Mouse (Mus musculus) neural tube, embryonic 14.5 days (tissue): ENCODE data around the gene Adcy2. TPM values are rescaled to one million over a fixed set of nuclear protein-coding genes. Genes with fewer than 3 reads are reported as not detected.

Experiments
- ATAC-seq: fragments of 200-750 bp; cut with Nextera tagmentation; 2 replicates; pipeline ENCODE4 v1.8.0; 2017; ENCODE audit warnings: low read depth, mild to moderate bottlenecking, moderate TSS enrichment, moderate library complexity
- H3K27ac ChIP-seq: fragments of 300-500 bp; sonication (generic); 2 replicates; pipeline ENCODE4 v1.5.1; 2014; ENCODE audit warnings: low read depth, mild to moderate bottlenecking, control low read depth, low read length, moderate library complexity, mixed read lengths
- H3K27me3 ChIP-seq: fragments of 300-500 bp; sonication (generic); 2 replicates; pipeline ENCODE4 v1.6.1; 2014; ENCODE audit warnings: low read length; ENCODE audit not compliant: control insufficient read depth, insufficient read depth
- H3K36me3 ChIP-seq: fragments of 300-500 bp; sonication (generic); 2 replicates; pipeline ENCODE4 v1.6.1; 2014; ENCODE audit warnings: low read length, mixed read lengths; ENCODE audit not compliant: control insufficient read depth, insufficient read depth
- H3K4me1 ChIP-seq: fragments of 300-500 bp; sonication (generic); 2 replicates; pipeline ENCODE4 v1.6.1; 2014; ENCODE audit warnings: low read length; ENCODE audit not compliant: control insufficient read depth, insufficient read depth
- H3K4me2 ChIP-seq: fragments of 300-500 bp; sonication (generic); 2 replicates; pipeline ENCODE4 v1.6.1; 2014; ENCODE audit warnings: mild to moderate bottlenecking, low read depth, low read length, control low read depth
- H3K4me3 ChIP-seq: fragments of 300-500 bp; sonication (generic); 2 replicates; pipeline ENCODE4 v1.5.1; 2014; ENCODE audit warnings: low read depth, low read length, control low read depth, mixed read lengths
- H3K9ac ChIP-seq: fragments of 300-500 bp; sonication (generic); replicated peaks from 2 replicates; pipeline ENCODE4 v1.6.1; 2014; ENCODE audit warnings: low read depth, mild to moderate bottlenecking, control low read depth, low read length, mixed read lengths
- H3K9me3 ChIP-seq: fragments of 300-500 bp; sonication (generic); 2 replicates; pipeline ENCODE4 v1.6.1; 2016; ENCODE audit warnings: low read length; ENCODE audit not compliant: control insufficient read depth
- WGBS: fragments of 180-500 bp; shearing (Covaris S2); extraction: QIAGEN DNeasy Blood & Tissue Kit; methylation state at CpG from one replicate; pipeline ENCODE4 v1.1.7; 2014; 5-methylcytosine and 5-hydroxymethylcytosine counted together
- polyA plus RNA-seq: library from polyadenylated mRNA; unstranded; fragments of >200 nt; fragmentation: Nextera tagmentation; extraction: Ambion mirVana; gene quantifications from 2 replicates; pipeline ENCODE4 v1.2.1, GENCODE M21; 2014

Adcy2 gene
- polyA plus RNA-seq, 1 experiment from 2014 or later, result 21.1 TPM

DNA sequence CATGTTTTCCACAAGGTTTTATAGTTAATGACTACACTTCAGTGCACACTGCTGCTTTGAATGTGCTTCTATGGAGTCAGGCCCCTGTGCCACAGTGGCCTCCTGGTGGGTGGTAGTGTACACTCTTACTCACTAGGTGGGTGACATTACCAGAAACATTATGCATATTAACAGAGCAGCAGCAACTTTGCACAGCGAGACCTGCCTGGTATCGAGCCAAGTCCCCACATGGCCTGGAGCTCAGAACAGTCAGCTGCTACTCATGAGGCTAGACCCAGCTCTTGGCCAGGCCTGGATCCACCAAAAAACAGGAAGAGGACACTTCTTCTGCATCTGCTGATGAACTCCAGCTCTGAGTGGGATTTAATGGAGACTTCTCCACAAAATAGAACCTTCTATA lies 13.6 kb downstream of the Adcy2 start:
- H3K36me3 ChIP-seq, result no peaks in the 10 kb centered on the region
- no peak overlapping the region for H3K4me3 ChIP-seq
- H3K27ac ChIP-seq, result no peak overlapping the region
- WGBS, result 57% methylated on average over 2 of the region's 2 CpGs
- no peaks in the 10 kb centered on the region for H3K27me3 ChIP-seq
- no peaks in the 10 kb centered on the region for H3K4me1 ChIP-seq
- ATAC-seq, result no peak
- no peaks in the 10 kb centered on the region for H3K9me3 ChIP-seq
- no peak overlapping the region for H3K4me2 ChIP-seq
- no peak overlapping the region for H3K9ac ChIP-seq

- H3K9ac ChIP-seq, result no peak overlapping the region
- H3K36me3 ChIP-seq, result no peaks in the 10 kb centered on the region
- no peak overlapping the region for H3K4me3 ChIP-seq
- H3K27me3 ChIP-seq, result no peaks in the 10 kb centered on the region
- no peaks in the 10 kb centered on the region for H3K9me3 ChIP-seq
- H3K4me2 ChIP-seq, result no peak overlapping the region
- no peaks in the 10 kb centered on the region for H3K4me1 ChIP-seq
- 85% methylated on average over 15 of the region's 15 CpGs for WGBS
- ATAC-seq, result no peak
- H3K27ac ChIP-seq, result no peak overlapping the region
These were observed 15.3 kb downstream of the Adcy2 start for GRCm38 (mm10) chr13:68984000-68984399.

GRCm38 (mm10) chr13:68981048-68981447 lies 18.3 kb downstream of the Adcy2 start:
- Histone ChIP-seq H3K4me3 (no peak overlapping the region), H3K4me1 (no peaks in the 10 kb centered on the region), H3K36me3 (no peaks in the 10 kb centered on the region), H3K9ac (no peak overlapping the region), H3K4me2 (no peak overlapping the region), H3K27me3 (no peaks in the 10 kb centered on the region), H3K27ac (no peak overlapping the region), H3K9me3 (no peaks in the 10 kb centered on the region)
- ATAC-seq, result no peak
- 96% methylated on average over 2 of the region's 2 CpGs for WGBS

DNA sequence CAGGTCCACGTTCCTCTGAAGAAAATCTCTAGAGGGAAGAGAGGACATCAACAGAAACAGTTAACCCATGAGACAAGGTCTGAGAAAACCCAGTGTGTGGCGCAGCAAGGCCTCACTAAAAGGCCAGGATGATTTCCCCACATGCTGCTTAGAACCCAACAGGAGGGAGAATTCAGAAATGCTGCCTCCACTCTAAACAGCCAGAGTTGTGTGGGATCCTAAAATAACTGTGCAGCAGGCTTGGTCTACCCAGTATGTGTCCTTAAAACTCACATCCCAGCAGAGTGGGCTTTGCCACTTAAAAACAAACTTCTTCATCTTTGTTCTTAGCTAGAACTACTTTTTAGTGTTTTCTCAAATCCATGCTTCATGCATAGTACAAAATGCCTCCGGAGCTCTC lies 26.2 kb downstream of the Adcy2 start:
- no peaks in the 10 kb centered on the region for H3K9me3 ChIP-seq
- H3K4me3 ChIP-seq, result no peak overlapping the region
- WGBS, result 43% methylated on average over 3 of the region's 3 CpGs
- H3K9ac ChIP-seq, result no peak overlapping the region
- H3K27me3 ChIP-seq, result no peaks in the 10 kb centered on the region
- ATAC-seq, result no peak
- no peaks in the 10 kb centered on the region for H3K4me1 ChIP-seq
- no peak overlapping the region for H3K27ac ChIP-seq
- no peak overlapping the region for H3K4me2 ChIP-seq
- no peaks in the 10 kb centered on the region for H3K36me3 ChIP-seq

GRCm38 (mm10) chr13:68961580-68961979 lies 37.8 kb downstream of the Adcy2 start:
- no peak overlapping the region for H3K4me2 ChIP-seq
- no peak overlapping the region for H3K9ac ChIP-seq
- H3K27me3 ChIP-seq, result no peaks in the 10 kb centered on the region
- WGBS, result 90% methylated on average over 5 of the region's 5 CpGs
- no peak overlapping the region for H3K27ac ChIP-seq
- no peak for ATAC-seq
- no peaks in the 10 kb centered on the region for H3K36me3 ChIP-seq
- H3K4me1 ChIP-seq, result no peaks in the 10 kb centered on the region
- no peak overlapping the region for H3K4me3 ChIP-seq
- no peaks in the 10 kb centered on the region for H3K9me3 ChIP-seq

DNA sequence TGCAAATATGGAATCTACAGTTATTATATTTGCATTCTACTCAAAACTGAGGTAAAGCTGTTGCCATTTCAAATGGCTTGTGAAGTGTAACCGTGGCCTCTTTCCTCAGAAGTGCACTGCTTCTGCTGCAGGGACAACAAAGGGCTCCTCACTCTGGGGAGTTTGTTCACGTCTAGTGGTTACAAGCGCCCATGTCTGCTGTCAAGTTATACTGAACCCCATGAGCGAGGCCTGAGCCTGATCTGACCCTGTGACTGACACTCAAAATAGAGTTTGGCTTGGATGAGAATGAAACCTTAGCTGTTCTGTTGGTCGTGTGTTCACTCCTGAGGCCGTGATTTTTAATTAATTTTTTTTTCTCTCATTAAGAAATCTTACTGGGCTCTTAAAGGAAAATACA lies 38.8 kb downstream of the Adcy2 start:
- no peak overlapping the region for H3K4me2 ChIP-seq
- H3K9me3 ChIP-seq, result no peaks in the 10 kb centered on the region
- no peaks in the 10 kb centered on the region for H3K27me3 ChIP-seq
- no peak overlapping the region for H3K27ac ChIP-seq
- H3K4me1 ChIP-seq, result no peaks in the 10 kb centered on the region
- 82% methylated on average over 6 of the region's 6 CpGs for WGBS
- no peak overlapping the region for H3K4me3 ChIP-seq
- no peaks in the 10 kb centered on the region for H3K36me3 ChIP-seq
- no peak overlapping the region for H3K9ac ChIP-seq
- no peak for ATAC-seq

- Histone ChIP-seq H3K9me3 (no peaks in the 10 kb centered on the region), H3K27ac (no peak overlapping the region), H3K4me1 (no peaks in the 10 kb centered on the region), H3K9ac (no peak overlapping the region), H3K4me2 (no peak overlapping the region), H3K36me3 (no peaks in the 10 kb centered on the region), H3K27me3 (no peaks in the 10 kb centered on the region), H3K4me3 (no peak overlapping the region)
- WGBS, result 94% methylated on average over 4 of the region's 4 CpGs
- no peak for ATAC-seq
These were observed 39.9 kb downstream of the Adcy2 start for GRCm38 (mm10) chr13:68959406-68959805.

- no peak for ATAC-seq
- 51% methylated on average over 2 of the region's 2 CpGs for WGBS
- H3K4me3 ChIP-seq, result no peak overlapping the region
These were observed 56.6 kb downstream of the Adcy2 start for GRCm38 (mm10) chr13:68942735-68943134.

DNA sequence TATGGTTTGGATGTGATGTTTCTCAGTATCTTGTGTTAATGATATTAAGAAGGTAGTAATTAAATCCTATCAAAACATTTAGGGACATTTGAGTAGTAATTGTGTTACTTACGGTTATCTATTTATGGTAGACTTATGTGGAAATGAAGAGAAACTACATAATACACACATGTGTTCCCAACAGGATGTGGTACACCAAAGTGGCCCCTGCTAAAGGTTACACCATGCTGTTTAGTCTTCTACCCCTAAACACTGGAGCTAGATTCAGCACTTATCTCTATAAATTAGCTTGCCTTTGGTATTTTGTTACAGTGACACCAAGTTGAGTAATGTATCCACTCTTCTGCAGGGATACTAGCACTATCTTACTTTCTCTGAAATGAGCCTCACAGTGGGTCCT lies 57.9 kb downstream of the Adcy2 start:
- H3K27me3 ChIP-seq, result no peaks in the 10 kb centered on the region
- H3K4me3 ChIP-seq, result no peak overlapping the region
- H3K36me3 ChIP-seq, result no peaks in the 10 kb centered on the region
- no peak overlapping the region for H3K9ac ChIP-seq
- no peak overlapping the region for H3K27ac ChIP-seq
- no peak for ATAC-seq
- WGBS, result 98% methylated on average over 1 of the region's 1 CpGs
- H3K9me3 ChIP-seq, result no peaks in the 10 kb centered on the region
- no peaks in the 10 kb centered on the region for H3K4me1 ChIP-seq
- no peak overlapping the region for H3K4me2 ChIP-seq

More at GRCm38 (mm10) chr13:68942735-68943134, 56.6 kb downstream of the Adcy2 start:
- no peak overlapping the region for H3K9ac ChIP-seq
- no peak overlapping the region for H3K4me2 ChIP-seq
- H3K27ac ChIP-seq, result no peak overlapping the region
- no peaks in the 10 kb centered on the region for H3K4me1 ChIP-seq
- H3K27me3 ChIP-seq, result no peaks in the 10 kb centered on the region
- H3K36me3 ChIP-seq, result no peaks in the 10 kb centered on the region
- no peaks in the 10 kb centered on the region for H3K9me3 ChIP-seq

DNA sequence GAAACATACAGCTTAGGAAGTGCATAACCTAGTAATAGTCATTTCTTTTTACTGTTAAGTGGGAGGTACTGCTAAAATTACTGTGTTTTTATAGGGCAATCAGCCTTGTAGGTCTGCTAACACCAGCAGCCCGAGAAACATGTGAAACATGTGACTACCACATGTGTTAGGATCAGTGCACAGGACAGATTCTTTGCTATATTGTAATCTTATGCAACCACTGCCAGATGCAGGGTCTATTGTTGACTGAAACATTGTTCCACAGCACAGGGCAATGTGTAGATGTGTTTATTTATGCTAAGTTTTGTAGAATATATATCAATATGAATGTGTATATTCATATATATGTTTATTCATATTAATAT lies 67.1 kb downstream of the Adcy2 start:
- 64% methylated on average over 1 of the region's 1 CpGs for WGBS
- Histone ChIP-seq H3K4me2 (no peak overlapping the region), H3K36me3 (no peaks in the 10 kb centered on the region), H3K4me3 (no peak overlapping the region), H3K9me3 (no peaks in the 10 kb centered on the region), H3K9ac (no peak overlapping the region), H3K4me1 (no peaks in the 10 kb centered on the region), H3K27ac (no peak overlapping the region), H3K27me3 (no peaks in the 10 kb centered on the region)
- ATAC-seq, result no peak
